Mouse (Mus musculus): ENCODE measurements around the gene Tpst1.

GRCm38 (mm10) chr5:130052955-130053354 lies 20.2 kb upstream of the Tpst1 start:
- TF ChIP-seq CTCF (IDR thresholded peaks at IDR 0.05; ENCODE audit: low read depth, low read length) (no peak), POLR2A (IDR thresholded peaks at IDR 0.05; ENCODE audit: extremely low read depth, insufficient read depth, low read length) (no peak)
